Mouse (Mus musculus): ENCODE measurements around the gene Crybg3.

Crybg3 gene

DNA sequence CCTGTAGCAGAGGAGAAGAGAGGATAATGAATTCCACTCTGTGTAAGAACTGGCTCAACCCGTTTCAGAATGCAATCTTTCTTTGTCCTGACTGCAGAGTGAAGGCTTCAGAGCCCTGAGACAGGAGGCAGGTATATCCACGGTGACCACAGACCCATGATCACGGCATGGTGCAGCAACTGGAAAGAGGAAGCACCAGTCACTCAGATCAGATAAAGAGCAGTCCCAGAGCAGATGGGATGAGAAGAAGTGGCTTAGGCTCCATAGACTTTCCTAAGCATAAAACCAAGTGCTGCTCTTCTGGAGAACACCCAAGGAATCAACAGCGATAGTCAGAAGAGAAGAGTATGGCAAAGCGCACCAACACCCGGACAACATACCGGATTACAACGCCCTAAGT is 21.5 kb downstream of the Crybg3 start:
- DNase-seq (ENCODE audit: low spot score) = no peak

DNA sequence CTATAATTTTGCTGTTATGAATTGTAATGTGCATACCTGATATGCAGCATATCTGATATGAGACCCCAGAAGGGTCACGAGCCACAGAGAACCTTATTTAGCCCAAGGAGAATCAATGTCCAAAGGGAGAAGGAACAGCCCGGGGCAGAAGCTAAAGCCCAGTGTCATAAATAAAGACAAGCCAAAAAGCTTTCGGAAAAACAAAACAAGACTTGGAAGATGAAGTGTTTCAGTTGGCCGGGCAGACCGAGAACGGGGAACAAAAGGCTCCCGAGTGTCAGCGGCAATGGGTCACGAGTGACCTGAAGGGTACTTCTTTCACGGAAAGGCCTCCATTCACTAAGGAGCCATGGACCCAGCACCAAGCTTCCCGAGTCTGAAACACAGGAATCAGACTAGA is 26.8 kb downstream of the Crybg3 start:
- DNase-seq (ENCODE audit: low spot score) = no peak

DNA sequence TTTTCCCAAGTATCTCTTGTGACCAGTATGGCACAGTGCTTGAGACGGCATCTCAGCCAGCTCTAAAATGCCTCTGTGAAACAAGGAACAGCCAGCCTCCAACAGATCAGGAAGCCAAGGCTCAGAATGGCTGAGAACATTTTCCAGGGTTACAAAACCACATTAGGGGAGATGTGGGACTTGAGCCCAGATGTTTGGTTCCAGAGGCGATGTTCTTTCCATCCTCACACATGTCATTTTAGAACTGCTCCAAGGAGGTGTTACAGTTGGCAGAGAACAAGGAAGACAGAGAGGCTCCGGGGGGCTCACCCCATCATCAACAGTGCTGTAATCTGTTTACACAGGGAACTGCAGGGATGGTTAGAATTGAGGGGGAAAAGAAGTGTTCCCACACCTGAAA is 28.1 kb downstream of the Crybg3 start:
- peak; percentile 16 for DNase-seq (ENCODE audit: low spot score)

GRCm38 (mm10) chr16:59570807-59571206 is 30.0 kb downstream of the Crybg3 start:
- no peak for DNase-seq (ENCODE audit: low spot score)

DNA sequence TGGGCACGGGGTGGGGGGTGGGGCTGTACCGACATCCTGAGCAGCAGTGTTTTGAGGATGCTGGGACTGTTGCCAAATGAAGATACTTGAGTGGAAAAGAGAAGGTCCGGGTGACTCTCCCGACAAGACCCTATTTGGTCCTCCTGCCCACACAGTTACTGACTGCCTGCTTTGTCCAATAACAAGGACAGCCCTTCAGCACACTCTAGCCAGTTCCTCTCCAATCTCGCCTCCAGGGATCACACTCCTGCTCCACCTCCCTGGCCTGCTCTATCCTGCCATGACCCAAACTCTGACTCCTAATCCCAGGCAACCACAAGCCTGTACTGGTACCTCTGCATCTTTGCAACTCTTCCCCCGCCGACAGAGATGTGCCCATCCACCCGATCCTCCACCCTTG is 30.9 kb downstream of the Crybg3 start:
- no peak for DNase-seq (ENCODE audit: low spot score)

DNA sequence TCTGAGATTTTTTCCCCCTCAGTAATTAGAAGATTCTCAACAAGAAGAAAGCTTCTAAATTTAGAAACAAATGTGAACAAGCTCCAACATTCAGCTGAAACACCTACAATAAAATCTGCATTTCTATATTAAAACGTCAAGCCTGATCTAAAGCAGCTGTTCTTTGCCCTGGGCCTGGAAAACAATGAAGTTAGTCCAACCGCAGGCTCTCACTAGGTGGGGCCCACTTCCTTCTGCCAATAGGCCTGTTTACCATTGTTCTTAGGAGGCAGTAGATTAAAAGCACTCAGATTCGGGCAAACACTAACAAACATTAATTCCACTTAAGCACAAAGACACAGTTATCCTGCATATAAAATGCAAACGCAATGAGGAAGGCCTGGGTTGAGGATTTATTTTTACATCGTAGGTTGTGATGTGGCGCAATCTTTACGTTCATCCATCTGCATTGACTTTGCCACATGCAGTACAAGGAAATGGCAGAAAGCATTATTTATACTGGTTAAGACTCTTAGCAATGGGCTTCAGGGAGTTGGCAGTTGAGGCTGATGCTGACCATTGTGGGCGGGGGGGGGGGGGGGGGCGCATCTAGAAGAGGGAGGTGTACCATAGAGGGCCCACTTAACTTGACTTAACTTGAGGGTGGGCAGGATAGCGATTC is 32.9 kb downstream of the Crybg3 start:
- peak; percentile 50 for DNase-seq (ENCODE audit: low spot score)

DNA sequence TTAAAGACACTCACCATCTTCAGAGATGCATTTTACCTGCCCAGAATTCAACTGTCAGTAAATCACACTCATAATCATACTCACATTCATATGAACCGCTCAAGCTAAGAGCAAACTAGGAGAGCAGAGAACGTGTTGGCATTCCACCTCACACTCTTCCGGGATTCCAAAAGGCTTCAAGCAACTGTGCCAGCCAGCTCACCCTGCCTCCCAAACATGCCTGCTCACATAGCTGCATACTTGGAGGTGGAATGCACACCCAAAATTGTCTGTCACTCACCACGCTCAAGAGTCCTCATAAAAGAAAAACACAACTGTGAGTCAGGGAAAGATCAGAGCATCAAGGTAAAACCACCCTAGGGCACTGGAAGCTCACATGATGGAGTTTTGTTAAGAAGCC is 34.3 kb downstream of the Crybg3 start:
- peak; percentile 54 for DNase-seq (ENCODE audit: low spot score)

- no peak for DNase-seq (ENCODE audit: low spot score)
Measured at GRCm38 (mm10) chr16:59565631-59566030, 35.1 kb downstream of the Crybg3 start.

- DNase-seq (ENCODE audit: low spot score) = no peak
Measured at GRCm38 (mm10) chr16:59564025-59564424, 36.8 kb downstream of the Crybg3 start.

DNA sequence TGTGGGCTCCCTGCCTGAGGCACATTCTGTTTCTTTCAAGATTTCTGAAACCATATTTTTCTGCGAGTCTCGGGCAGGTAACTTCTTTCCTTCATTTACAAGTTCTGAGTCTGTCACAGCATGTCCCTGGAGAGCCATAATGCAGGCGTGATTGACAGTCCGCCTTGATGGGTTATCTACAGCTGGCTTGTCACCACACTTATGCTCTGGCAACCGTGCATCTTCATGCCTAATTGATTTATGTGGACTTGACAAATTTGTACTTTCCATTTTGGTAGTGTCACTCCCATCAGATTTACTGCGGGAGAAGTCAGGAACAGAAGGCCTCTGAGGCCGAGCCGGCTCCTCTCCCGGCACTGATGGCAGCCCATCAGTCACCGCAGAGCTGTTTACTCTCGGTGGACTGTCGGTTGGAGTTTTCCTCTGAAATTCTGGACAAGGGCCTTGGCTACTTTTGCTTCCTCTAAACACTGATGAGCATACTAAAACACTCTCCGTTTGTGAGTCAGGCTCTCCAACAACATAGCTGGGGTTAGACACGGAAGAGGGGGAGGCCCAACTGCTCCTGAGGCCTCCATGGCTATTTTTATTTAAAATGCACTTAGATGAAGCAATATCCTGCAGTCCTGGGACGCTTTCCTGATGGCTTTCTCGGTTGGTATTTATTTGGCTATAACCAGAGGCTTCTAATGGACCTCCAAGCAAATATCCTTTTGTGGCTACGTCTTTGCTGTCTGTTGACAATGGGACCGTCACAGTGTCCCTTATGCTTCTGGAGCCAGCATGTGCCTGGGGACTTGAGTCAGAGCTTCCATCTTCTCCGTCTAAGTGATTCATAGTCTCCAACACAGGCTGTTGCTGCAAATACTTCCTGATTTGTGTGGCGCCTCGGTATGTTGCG is 41.2 kb downstream of the Crybg3 start:
- peak; percentile 50 for DNase-seq (ENCODE audit: low spot score)

DNA sequence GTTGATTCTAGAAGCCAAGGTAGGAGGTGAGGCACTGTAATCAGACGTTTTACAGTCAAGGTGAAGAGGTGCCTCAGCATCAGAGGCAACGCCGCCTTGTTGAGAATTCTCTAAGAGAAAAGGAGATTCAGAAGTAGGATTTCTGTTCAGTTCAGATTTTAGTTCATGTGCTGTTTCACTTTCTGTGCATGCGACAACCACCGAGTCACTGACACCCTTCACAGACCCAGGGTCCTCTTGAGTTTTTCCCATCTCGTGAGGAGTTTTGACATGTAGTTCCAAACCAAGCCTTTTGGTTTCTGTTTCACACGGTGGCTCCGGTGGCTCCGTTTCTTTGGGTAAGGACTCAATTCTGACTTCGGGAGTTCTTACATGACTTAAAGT is 41.9 kb downstream of the Crybg3 start:
- DNase-seq (ENCODE audit: low spot score) = no peak

DNA sequence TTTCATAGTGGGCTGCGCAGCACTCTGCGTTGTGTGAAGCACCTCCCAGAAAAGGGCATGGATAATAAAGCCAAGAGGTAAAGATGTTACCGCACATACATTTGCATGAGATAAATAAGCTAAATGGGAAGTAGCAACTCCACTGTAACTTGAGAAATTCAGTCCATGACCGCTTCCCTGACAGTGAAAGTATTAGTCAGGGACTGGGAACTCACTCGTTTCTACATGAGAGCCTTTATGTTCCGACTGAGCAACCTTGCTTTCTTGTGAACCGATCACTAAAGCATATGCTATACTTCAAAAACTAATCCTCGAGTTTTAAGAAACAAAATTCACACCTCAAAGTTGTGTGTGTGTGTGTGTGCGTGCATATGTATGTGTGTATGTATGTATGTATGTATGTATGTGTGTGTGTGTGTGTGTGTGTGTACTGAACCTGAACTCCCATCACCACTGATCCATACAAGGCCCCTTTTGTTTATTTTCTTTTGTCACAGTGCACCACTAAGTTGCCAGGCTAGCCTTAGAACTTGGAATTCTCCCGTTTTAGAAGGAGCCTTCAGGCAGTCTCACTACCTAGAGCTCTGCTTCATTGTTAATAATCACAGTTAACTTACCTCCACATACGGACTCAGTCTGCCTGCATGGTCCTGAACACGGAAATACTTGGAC is 47.2 kb downstream of the Crybg3 start:
- DNase-seq (ENCODE audit: low spot score) = no peak

GRCm38 (mm10) chr16:59551507-59551906 is 49.3 kb downstream of the Crybg3 start:
- DNase-seq (ENCODE audit: low spot score) = no peak

GRCm38 (mm10) chr16:59549631-59550030 is 51.1 kb downstream of the Crybg3 start:
- DNase-seq (ENCODE audit: low spot score) = no peak

- no peak for DNase-seq (ENCODE audit: low spot score)
Measured at GRCm38 (mm10) chr16:59548582-59548947, 52.2 kb downstream of the Crybg3 start.

- DNase-seq (ENCODE audit: low spot score) = peak; percentile 43
Measured at GRCm38 (mm10) chr16:59547887-59548581, 52.7 kb downstream of the Crybg3 start.

- DNase-seq (ENCODE audit: low spot score) = no peak
Measured at GRCm38 (mm10) chr16:59547466-59547865, 53.3 kb downstream of the Crybg3 start.

GRCm38 (mm10) chr16:59545360-59545759 is 55.4 kb downstream of the Crybg3 start:
- DNase-seq (ENCODE audit: low spot score) = no peak

- no peak for DNase-seq (ENCODE audit: low spot score)
Measured at GRCm38 (mm10) chr16:59541382-59541781, 59.4 kb downstream of the Crybg3 start.

- DNase-seq (ENCODE audit: low spot score) = no peak
Measured at GRCm38 (mm10) chr16:59540944-59541343, 59.8 kb downstream of the Crybg3 start.

GRCm38 (mm10) chr16:59535673-59536072 is 65.1 kb downstream of the Crybg3 start:
- no peak for DNase-seq (ENCODE audit: low spot score)

DNA sequence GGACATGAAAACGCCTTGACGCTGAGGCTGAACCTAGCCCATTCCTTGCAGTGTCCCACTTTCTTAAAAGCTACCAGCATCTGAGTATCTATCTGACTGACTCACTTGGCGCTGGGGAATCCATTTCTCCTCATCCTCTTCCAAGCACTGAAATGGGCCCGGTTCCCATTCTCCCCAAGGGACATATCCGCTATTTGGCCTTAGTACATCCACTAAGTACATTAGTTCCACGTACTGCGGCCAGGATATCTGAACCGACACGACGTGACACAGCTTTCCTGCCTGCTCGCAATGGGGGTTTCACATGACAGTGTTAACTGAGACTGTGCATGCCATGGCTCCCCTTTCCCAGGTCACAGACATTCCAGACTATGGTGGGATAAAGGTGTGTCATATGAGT is 66.4 kb downstream of the Crybg3 start:
- no peak for DNase-seq (ENCODE audit: low spot score)

Measured in lung, postnatal 25 days (tissue).